Mouse (Mus musculus) mature B cell (primary cell): ENCODE results near the gene Ap1s3.

Experiments used
- in situ Hi-C: fragments of 300-500 bp; cut with MboI; formaldehyde crosslinking; loops from 2 replicates; pipeline ENCODE4 v1.14.3; 2019

Gene Ap1s3

DNA sequence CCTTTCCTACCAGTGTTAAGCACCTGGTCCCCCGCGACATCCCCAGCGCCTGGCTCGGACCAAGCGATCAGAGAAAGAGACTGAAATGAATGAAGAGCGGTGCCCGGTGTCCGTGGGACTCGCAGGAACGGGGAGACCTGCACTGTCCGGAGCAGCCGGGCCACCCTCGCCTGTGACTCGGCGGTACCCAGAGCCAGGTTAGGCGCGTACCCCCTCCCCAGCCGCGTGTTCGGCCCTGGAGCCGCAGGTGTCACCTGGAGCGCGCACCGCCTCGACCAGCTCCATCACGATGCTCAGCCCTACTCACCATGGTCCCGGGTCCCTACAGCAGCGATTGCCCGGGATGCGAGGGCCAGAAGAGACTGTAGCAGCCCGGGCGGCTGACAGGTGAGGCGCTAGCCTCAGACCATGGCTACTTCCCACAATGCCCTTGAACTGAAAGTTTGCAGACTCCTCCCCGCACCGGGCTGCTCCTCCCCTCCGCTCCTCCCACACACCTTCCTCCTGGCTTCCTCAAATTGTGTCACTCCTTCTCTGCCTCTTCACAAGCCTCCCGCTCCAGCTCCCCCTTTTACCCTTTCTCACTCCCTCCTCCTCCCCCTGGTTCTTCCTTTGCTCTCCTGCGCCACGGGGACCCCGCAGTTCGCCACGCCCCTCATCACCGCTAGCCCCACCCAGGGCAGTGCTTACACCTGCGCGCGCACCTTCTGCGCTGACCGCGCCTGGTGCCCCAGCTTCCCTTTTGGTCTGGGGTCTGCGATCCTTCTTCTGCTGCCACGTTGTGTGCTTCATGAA, at the start of gene Ap1s3:
Gene Ap1s3 (minus strand): TSS at position 430 of the 795 bp plus-strand sequence.
- in situ Hi-C loops: no loop called here

DNA sequence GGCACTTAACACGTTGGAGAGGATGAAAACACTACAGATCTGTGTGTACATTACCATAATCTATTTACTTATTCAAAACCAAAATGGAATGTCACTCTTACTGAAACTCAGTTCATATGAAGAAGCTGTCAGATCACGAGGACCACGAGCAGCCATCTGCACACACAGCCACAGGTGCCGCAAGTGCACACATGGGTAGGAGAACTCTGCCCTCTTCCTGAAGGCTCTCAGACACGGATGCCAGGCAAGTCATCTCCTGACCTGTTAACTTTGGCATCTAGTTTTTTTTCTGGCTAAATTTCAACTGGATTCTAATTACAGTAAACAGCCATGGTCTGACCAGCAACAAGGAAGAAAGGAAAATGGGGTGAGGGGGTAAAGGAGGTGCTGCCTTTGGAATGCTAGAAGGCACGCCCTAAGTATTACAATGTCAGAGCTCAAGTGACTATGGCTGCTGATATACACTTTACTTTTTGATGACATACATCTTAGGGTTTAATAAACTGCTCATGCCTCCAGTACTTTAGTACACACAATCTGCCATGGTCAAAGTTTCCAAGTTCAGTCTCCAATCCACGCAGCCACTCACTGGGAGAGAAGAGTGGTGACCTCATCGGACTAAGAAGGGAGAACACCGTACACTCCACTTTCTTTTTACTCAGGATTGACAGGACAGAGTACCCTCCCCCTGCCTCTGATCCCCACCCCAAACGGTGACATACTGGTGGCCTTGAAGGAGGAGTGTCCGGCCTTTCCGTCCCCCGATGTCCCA, 42.6 kb upstream of the Ap1s3 start:
- in situ Hi-C loops: no loop called here

- in situ Hi-C loops: no loop called here
Observed at GRCm38 (mm10) chr1:79713081-79713480, 41.3 kb upstream of the Ap1s3 start.

GRCm38 (mm10) chr1:79711147-79712126, 39.7 kb upstream of the Ap1s3 start:
- in situ Hi-C loops: no loop called here

DNA sequence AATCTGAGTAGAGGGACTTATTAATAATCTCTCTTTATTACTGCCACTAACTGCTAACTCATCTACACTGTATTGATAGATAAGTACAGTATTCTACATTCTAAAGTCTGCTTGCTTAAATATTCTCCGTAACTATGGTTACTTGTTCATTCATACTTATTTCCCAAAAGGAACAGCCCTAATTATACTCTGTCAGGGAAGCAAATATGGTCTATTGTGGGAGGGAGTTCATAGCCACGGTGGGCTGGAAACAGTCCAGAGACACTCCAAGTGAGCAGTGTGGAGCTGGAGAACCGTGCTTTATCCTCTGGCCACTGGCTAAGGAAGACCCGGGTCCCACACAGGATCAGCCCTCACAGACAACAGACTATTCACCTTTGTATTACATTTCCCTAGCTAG, 38.9 kb upstream of the Ap1s3 start:
- in situ Hi-C loops: no loop called here

- in situ Hi-C loops: no loop called here
Observed at GRCm38 (mm10) chr1:79710216-79710615, 38.4 kb upstream of the Ap1s3 start.

- in situ Hi-C loops: no loop called here
Observed at GRCm38 (mm10) chr1:79707383-79707782, 35.6 kb upstream of the Ap1s3 start.

GRCm38 (mm10) chr1:79706707-79707106, 34.9 kb upstream of the Ap1s3 start:
- in situ Hi-C loops: no loop called here

GRCm38 (mm10) chr1:79704672-79705071, 32.9 kb upstream of the Ap1s3 start:
- in situ Hi-C loops: no loop called here

- in situ Hi-C loops: no loop called here
Observed at GRCm38 (mm10) chr1:79703520-79703919, 31.7 kb upstream of the Ap1s3 start.

DNA sequence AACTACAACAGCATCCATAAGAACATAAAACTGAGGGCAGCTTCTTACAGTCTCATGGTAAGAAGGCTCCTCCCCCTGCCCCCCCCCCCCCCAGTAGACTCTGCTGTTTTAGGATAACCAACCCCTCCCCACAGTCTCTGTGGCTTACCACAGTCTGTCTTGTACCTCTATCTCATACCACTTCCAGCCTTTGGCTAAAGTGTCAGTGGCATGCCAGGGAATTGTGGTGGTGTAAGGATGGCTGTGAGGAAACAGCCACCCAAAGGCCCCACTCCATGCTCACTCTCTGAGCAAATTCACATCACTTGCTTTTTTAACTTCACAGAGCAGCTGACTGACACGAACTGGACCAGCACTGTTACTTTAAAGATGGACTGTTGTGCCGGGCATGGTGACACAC, 26.7 kb upstream of the Ap1s3 start:
- in situ Hi-C loops: loop anchor here (25.0 kb wide), 2 partner anchors 961 to 1161 kb away; no protein-coding TSS in a partner anchor

- in situ Hi-C loops: loop anchor here (25.0 kb wide), 2 partner anchors 960 to 1160 kb away; no protein-coding TSS in a partner anchor
Observed at GRCm38 (mm10) chr1:79697382-79697781, 25.6 kb upstream of the Ap1s3 start.

DNA sequence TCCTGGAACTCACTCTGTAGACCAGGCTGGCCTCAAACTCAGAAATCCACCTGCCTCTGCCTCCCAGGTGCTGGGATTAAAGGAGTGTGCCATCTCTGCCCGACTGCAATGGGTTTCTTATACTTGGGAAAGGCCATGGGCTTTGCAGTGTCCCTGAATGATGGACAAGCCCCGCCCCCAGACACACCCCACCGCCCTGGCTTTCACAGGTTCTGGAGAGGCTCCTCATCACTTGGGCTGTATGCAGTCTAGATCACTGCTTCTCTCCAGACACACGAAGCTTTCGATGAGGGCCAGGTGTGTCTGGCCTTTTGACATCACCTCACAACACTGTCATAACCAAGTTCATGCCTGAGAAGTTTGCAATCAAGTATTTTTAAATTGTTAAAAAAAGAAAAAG, 25.2 kb upstream of the Ap1s3 start:
- in situ Hi-C loops: loop anchor here (25.0 kb wide), 2 partner anchors 960 to 1160 kb away; no protein-coding TSS in a partner anchor

GRCm38 (mm10) chr1:79692482-79692881, 20.7 kb upstream of the Ap1s3 start:
- in situ Hi-C loops: loop anchor here (25.0 kb wide), 2 partner anchors 955 to 1155 kb away; no protein-coding TSS in a partner anchor

- in situ Hi-C loops: loop anchor here (25.0 kb wide), 2 partner anchors 950 to 1150 kb away; no protein-coding TSS in a partner anchor
Observed at GRCm38 (mm10) chr1:79687254-79687653, 15.5 kb upstream of the Ap1s3 start.

DNA sequence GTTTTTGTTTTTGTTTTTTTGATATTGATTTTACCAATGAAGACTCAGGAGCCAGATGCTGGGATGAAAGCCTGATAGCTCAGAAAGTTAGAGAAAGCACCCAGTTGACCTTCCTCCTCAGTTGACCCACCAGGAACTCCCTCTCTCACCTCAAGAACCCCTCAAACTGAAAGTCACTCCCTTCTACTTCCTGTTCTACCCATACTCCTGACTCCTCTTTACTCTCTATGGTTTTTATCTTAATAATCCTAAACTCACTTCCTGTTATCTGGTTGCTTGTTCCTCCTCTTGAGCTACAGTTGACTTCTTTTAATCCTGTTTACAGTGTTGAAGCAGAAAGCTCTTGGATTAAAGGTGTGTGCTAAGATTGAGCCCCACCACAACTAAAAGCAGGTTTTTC, 12.3 kb upstream of the Ap1s3 start:
- in situ Hi-C loops: loop anchor here (25.0 kb wide), 2 partner anchors 947 to 1147 kb away; no protein-coding TSS in a partner anchor

GRCm38 (mm10) chr1:79682936-79683335, 11.2 kb upstream of the Ap1s3 start:
- in situ Hi-C loops: loop anchor here (25.0 kb wide), 2 partner anchors 946 to 1146 kb away; no protein-coding TSS in a partner anchor

DNA sequence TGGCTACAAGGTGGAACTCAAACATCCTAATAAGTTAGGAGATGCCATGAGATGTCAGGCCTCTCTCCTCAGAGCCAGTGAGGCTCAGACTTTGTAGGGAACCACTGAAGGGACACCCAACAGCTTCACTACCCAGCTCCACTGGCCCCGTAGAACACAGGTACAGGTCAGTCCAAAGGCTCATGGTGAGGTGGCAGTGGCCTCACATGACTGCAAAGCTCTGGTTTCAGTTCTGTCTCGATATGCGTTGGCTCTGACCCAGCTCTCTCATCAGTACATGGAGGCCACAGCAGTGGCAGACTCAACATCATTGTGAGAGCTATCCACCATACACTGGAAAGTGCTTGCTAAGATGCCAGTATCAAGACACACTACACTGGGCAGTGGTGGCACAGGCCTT, 9.0 kb upstream of the Ap1s3 start:
- in situ Hi-C loops: loop anchor here (25.0 kb wide), 2 partner anchors 943 to 1143 kb away; no protein-coding TSS in a partner anchor

DNA sequence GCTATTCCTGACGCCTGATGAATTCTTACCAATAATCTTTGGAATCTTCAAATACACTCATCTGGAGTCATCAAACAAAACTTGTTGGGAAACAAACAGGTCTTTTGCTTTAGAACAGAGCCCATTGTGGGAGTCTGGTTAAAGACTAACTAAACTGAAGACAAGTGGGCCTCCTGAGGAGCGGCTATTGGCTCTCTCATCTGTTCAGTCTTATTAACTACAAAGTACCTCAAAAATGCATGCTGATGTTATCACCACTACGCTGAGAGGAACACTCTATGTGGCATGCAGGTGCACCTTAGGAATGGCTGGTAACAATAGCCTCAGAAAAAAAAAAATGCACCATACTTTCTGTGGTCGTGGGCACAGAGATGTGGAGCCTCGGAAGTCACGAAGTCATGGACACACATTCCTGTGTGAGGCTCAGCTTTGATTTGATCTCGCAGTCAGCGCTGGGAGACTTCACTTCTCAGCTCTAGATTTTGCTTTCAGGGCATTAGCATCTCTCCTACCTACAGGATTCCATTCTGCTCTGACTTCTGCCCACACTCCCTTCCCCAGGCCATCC, 6.4 kb upstream of the Ap1s3 start:
- in situ Hi-C loops: loop anchor here (25.0 kb wide), 2 partner anchors 941 to 1141 kb away; no protein-coding TSS in a partner anchor

DNA sequence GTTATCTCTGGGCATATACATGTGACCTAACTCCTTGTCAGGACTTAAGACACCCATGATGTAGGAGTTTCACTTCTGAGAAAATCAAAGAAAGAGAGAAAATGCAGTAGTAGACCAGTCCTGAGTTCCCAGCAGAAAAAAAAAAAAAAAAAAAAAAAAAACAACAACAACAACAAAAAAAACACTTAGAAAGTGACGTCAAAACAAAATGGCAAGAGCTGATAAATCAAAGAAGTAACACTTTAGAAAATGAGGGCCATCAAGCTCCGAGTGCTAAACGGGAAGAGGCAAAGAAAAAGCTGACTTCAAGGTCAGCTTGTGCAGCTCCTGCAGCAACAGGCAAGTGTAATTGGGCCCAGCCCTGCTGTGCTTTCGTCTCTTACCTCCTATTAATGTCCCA, 3.9 kb upstream of the Ap1s3 start:
- in situ Hi-C loops: loop anchor here (25.0 kb wide), 2 partner anchors 938 to 1138 kb away; no protein-coding TSS in a partner anchor

- in situ Hi-C loops: no loop called here
Observed at GRCm38 (mm10) chr1:79671196-79671542, 603 bp downstream of the Ap1s3 start.
